Mouse (Mus musculus): ENCODE data around the gene Zbtb20. TPM values are rescaled to one million over a fixed set of nuclear protein-coding genes. Genes with fewer than 3 reads are reported as not detected.

Zbtb20 gene
- polyA plus RNA-seq, 1 experiment from 2014 or later, result 24.5 TPM

- 92% methylated on average over 4 of the region's 4 CpGs for WGBS
Measured at GRCm38 (mm10) chr16:43037320-43037719, 161.6 kb downstream of the Zbtb20 start.

GRCm38 (mm10) chr16:43045611-43046010, 169.9 kb downstream of the Zbtb20 start:
- Histone ChIP-seq H3K27ac (replicated peaks) (no peak overlapping the region), H3K9me3 (replicated peaks) (no peaks in the 10 kb centered on the region), H3K36me3 (no peaks in the 10 kb centered on the region), H3K27me3 (ENCODE audit: low read depth, poor library complexity, severe bottlenecking) (no peaks in the 10 kb centered on the region), H3K4me3 (no peak overlapping the region), H3K4me1 (no peaks in the 10 kb centered on the region)
- DNase-seq (ENCODE audit: low spot score), result no peak

More at GRCm38 (mm10) chr16:43037320-43037719, 161.6 kb downstream of the Zbtb20 start:
- no peak overlapping the region for H3K27ac ChIP-seq (replicated peaks)
- no peak overlapping the region for H3K4me3 ChIP-seq
- no peaks in the 10 kb centered on the region for H3K4me1 ChIP-seq
- no peaks in the 10 kb centered on the region for H3K9me3 ChIP-seq (replicated peaks)
- no peaks in the 10 kb centered on the region for H3K27me3 ChIP-seq (ENCODE audit: low read depth, poor library complexity, severe bottlenecking)
- no peaks in the 10 kb centered on the region for H3K36me3 ChIP-seq
- no peak for DNase-seq (ENCODE audit: low spot score)

- H3K27me3 ChIP-seq (ENCODE audit: low read depth, poor library complexity, severe bottlenecking), result no peaks in the 10 kb centered on the region
- no peak overlapping the region for H3K4me3 ChIP-seq
- WGBS, result 87% methylated on average over 3 of the region's 3 CpGs
- no peaks in the 10 kb centered on the region for H3K4me1 ChIP-seq
- H3K27ac ChIP-seq (replicated peaks), result no peak overlapping the region
- no peak for DNase-seq (ENCODE audit: low spot score)
- H3K9me3 ChIP-seq (replicated peaks), result no peaks in the 10 kb centered on the region
- H3K36me3 ChIP-seq, result no peaks in the 10 kb centered on the region
Measured at GRCm38 (mm10) chr16:43046686-43047085, 171.0 kb downstream of the Zbtb20 start.

- Histone ChIP-seq H3K4me3 (no peak overlapping the region), H3K9me3 (replicated peaks) (no peaks in the 10 kb centered on the region), H3K27ac (replicated peaks) (no peak overlapping the region), H3K36me3 (no peaks in the 10 kb centered on the region), H3K27me3 (ENCODE audit: low read depth, poor library complexity, severe bottlenecking) (no peaks in the 10 kb centered on the region), H3K4me1 (no peaks in the 10 kb centered on the region)
- DNase-seq (ENCODE audit: low spot score), result no peak
- WGBS, result 89% methylated on average over 3 of the region's 3 CpGs
Measured at GRCm38 (mm10) chr16:43069666-43070295, 194.1 kb downstream of the Zbtb20 start.

GRCm38 (mm10) chr16:43071875-43072274, 196.2 kb downstream of the Zbtb20 start:
- no peak overlapping the region for H3K4me3 ChIP-seq
- H3K4me1 ChIP-seq, result no peaks in the 10 kb centered on the region
- no peak overlapping the region for H3K27ac ChIP-seq (replicated peaks)
- no peak for DNase-seq (ENCODE audit: low spot score)
- no peaks in the 10 kb centered on the region for H3K9me3 ChIP-seq (replicated peaks)
- 89% methylated on average over 3 of the region's 3 CpGs for WGBS
- H3K27me3 ChIP-seq (ENCODE audit: low read depth, poor library complexity, severe bottlenecking), result no peaks in the 10 kb centered on the region
- H3K36me3 ChIP-seq, result no peaks in the 10 kb centered on the region

- DNase-seq (ENCODE audit: low spot score), result no peak
- Histone ChIP-seq H3K27me3 (ENCODE audit: low read depth, poor library complexity, severe bottlenecking) (no peaks in the 10 kb centered on the region), H3K9me3 (replicated peaks) (no peaks in the 10 kb centered on the region), H3K36me3 (no peaks in the 10 kb centered on the region), H3K27ac (replicated peaks) (no peak overlapping the region), H3K4me3 (no peak overlapping the region), H3K4me1 (no peaks in the 10 kb centered on the region)
- 82% methylated on average over 5 of the region's 5 CpGs for WGBS
Measured at GRCm38 (mm10) chr16:43072818-43073594, 197.3 kb downstream of the Zbtb20 start.

GRCm38 (mm10) chr16:43080403-43080802, 204.7 kb downstream of the Zbtb20 start:
- H3K36me3 ChIP-seq, result no peaks in the 10 kb centered on the region
- no peaks in the 10 kb centered on the region for H3K9me3 ChIP-seq (replicated peaks)
- H3K27ac ChIP-seq (replicated peaks), result no peak overlapping the region
- 86% methylated on average over 2 of the region's 2 CpGs for WGBS
- no peaks in the 10 kb centered on the region for H3K4me1 ChIP-seq
- H3K4me3 ChIP-seq, result no peak overlapping the region
- no peaks in the 10 kb centered on the region for H3K27me3 ChIP-seq (ENCODE audit: low read depth, poor library complexity, severe bottlenecking)
- no peak for DNase-seq (ENCODE audit: low spot score)

- 87% methylated on average over 5 of the region's 5 CpGs for WGBS
- H3K9me3 ChIP-seq (replicated peaks), result no peaks in the 10 kb centered on the region
- DNase-seq (ENCODE audit: low spot score), result no peak
- no peaks in the 10 kb centered on the region for H3K4me1 ChIP-seq
- no peaks in the 10 kb centered on the region for H3K36me3 ChIP-seq
- H3K4me3 ChIP-seq, result no peak overlapping the region
- no peaks in the 10 kb centered on the region for H3K27me3 ChIP-seq (ENCODE audit: low read depth, poor library complexity, severe bottlenecking)
- no peak overlapping the region for H3K27ac ChIP-seq (replicated peaks)
Measured at GRCm38 (mm10) chr16:43080923-43081702, 205.4 kb downstream of the Zbtb20 start.

- Histone ChIP-seq H3K27ac (replicated peaks) (no peak overlapping the region), H3K27me3 (ENCODE audit: low read depth, poor library complexity, severe bottlenecking) (no peaks in the 10 kb centered on the region), H3K9me3 (replicated peaks) (no peaks in the 10 kb centered on the region), H3K36me3 (no peaks in the 10 kb centered on the region), H3K4me1 (no peaks in the 10 kb centered on the region), H3K4me3 (no peak overlapping the region)
- 87% methylated on average over 6 of the region's 6 CpGs for WGBS
- DNase-seq (ENCODE audit: low spot score), result no peak
Measured at GRCm38 (mm10) chr16:43081995-43082394, 206.3 kb downstream of the Zbtb20 start.

GRCm38 (mm10) chr16:43082801-43083200, 207.1 kb downstream of the Zbtb20 start:
- H3K27me3 ChIP-seq (ENCODE audit: low read depth, poor library complexity, severe bottlenecking), result no peaks in the 10 kb centered on the region
- H3K27ac ChIP-seq (replicated peaks), result no peak overlapping the region
- WGBS, result 84% methylated on average over 5 of the region's 5 CpGs
- H3K4me3 ChIP-seq, result no peak overlapping the region
- no peaks in the 10 kb centered on the region for H3K36me3 ChIP-seq
- H3K4me1 ChIP-seq, result no peaks in the 10 kb centered on the region
- H3K9me3 ChIP-seq (replicated peaks), result no peaks in the 10 kb centered on the region
- no peak for DNase-seq (ENCODE audit: low spot score)

GRCm38 (mm10) chr16:43090188-43090587, 214.5 kb downstream of the Zbtb20 start:
- no peaks in the 10 kb centered on the region for H3K4me1 ChIP-seq
- 86% methylated on average over 3 of the region's 3 CpGs for WGBS
- H3K9me3 ChIP-seq (replicated peaks), result no peaks in the 10 kb centered on the region
- no peaks in the 10 kb centered on the region for H3K27me3 ChIP-seq (ENCODE audit: low read depth, poor library complexity, severe bottlenecking)
- no peak overlapping the region for H3K27ac ChIP-seq (replicated peaks)
- H3K36me3 ChIP-seq, result no peaks in the 10 kb centered on the region
- no peak for DNase-seq (ENCODE audit: low spot score)
- H3K4me3 ChIP-seq, result no peak overlapping the region

GRCm38 (mm10) chr16:43094161-43094560, 218.5 kb downstream of the Zbtb20 start:
- H3K9me3 ChIP-seq (replicated peaks), result no peaks in the 10 kb centered on the region
- no peaks in the 10 kb centered on the region for H3K27me3 ChIP-seq (ENCODE audit: low read depth, poor library complexity, severe bottlenecking)
- H3K4me3 ChIP-seq, result no peak overlapping the region
- H3K4me1 ChIP-seq, result peaks cover 5% of the 10 kb centered on the region; the same call in 1 of the 2 replicates
- WGBS, result 93% methylated on average over 1 of the region's 1 CpGs
- no peak for DNase-seq (ENCODE audit: low spot score)
- no peak overlapping the region for H3K27ac ChIP-seq (replicated peaks)
- H3K36me3 ChIP-seq, result no peaks in the 10 kb centered on the region

- peaks cover 5% of the 10 kb centered on the region; the same call in 1 of the 2 replicates for H3K4me1 ChIP-seq
- no peak overlapping the region for H3K27ac ChIP-seq (replicated peaks)
- H3K36me3 ChIP-seq, result no peaks in the 10 kb centered on the region
- H3K4me3 ChIP-seq, result no peak overlapping the region
- 88% methylated on average over 6 of the region's 6 CpGs for WGBS
- no peak for DNase-seq (ENCODE audit: low spot score)
- no peaks in the 10 kb centered on the region for H3K27me3 ChIP-seq (ENCODE audit: low read depth, poor library complexity, severe bottlenecking)
- H3K9me3 ChIP-seq (replicated peaks), result no peaks in the 10 kb centered on the region
Measured at GRCm38 (mm10) chr16:43094756-43095155, 219.1 kb downstream of the Zbtb20 start.
